In the genomic region with DNA sequence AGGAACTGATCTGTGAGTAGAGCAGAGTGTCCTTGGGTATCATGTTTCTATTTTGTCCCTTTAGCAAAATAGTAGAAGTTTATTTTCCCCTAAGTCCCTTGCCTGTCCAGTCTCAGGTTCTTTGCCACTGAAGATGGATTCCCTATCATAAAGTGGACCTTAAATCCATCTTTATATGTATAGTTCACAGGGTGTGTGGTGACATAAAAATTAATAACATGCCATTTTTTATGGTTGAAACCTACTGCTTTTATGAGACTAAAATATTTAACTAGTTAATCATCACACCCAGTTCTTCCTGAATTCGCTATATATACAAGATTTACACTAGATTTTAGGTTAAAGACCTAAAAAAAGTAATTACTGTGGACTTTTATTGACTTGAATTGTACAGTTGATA, we compare ENCODE assay signal across 16 mouse cellular contexts.
"Had no signal": no experiment of that assay in that cellular context is flagged by ENCODE, and none has a peak within 500 bp of the region (broad histone marks: within the 10 kb centered on the region; RNA-seq: fewer than 3 reads in every experiment).

No protein-coding gene starts in this region.

- H3K27ac ChIP-seq: neural tube, embryonic 13.5 days; neural tube, embryonic 15.5 days; stomach, embryonic 15.5 days; stomach, postnatal 0 days had no signal

- H3K4me2 ChIP-seq: neural tube, embryonic 13.5 days; neural tube, embryonic 15.5 days; stomach, embryonic 15.5 days had no signal

- H3K9me3 ChIP-seq: neural tube, embryonic 13.5 days; neural tube, embryonic 15.5 days; stomach, embryonic 15.5 days had no signal

- H3K27me3 ChIP-seq: neural tube, embryonic 13.5 days; neural tube, embryonic 15.5 days; stomach, embryonic 15.5 days had no signal

- DNase-seq: retina, postnatal 1 day; right cerebral cortex, adult 18-20 months; right cerebral cortex, postnatal 14 days; right cerebral cortex, postnatal 25 days; right cerebral cortex, postnatal 4 days; spleen, adult 18-20 months; thymus, adult 18-20 months; thymus, adult 2 months; thymus, postnatal 14 days; thymus, postnatal 25 days; thymus, postnatal 36 days; thymus, postnatal 4 days had no signal

- H3K4me1 ChIP-seq: neural tube, embryonic 13.5 days; neural tube, embryonic 15.5 days; stomach, embryonic 15.5 days had no signal

- H3K9ac ChIP-seq: neural tube, embryonic 13.5 days; neural tube, embryonic 15.5 days; stomach, embryonic 15.5 days had no signal

- H3K4me3 ChIP-seq: neural tube, embryonic 13.5 days; neural tube, embryonic 15.5 days; stomach, embryonic 15.5 days had no signal

- H3K36me3 ChIP-seq: neural tube, embryonic 13.5 days; neural tube, embryonic 15.5 days; stomach, embryonic 15.5 days had no signal
